Mouse (Mus musculus): ENCODE data around the gene Gfra1.

DNA sequence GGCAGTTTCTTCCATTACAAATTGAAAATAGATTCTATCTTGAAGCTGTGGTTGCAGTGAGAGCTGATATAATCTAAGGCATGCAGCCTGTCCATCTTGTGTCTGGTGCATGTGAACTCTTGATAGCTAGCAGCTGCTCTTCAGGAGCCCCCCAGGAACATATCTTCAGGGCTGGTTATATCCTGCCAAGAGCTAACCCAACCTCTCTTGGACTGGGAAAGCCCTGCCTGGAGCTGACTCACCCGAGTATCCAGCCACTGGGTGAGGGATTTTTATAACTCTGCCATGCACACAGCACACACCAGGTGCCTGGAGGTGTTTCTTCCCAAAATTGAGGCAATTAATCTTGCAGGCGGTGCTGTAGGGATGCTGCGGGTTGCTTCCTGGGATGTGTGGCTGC is 228.8 kb downstream of the Gfra1 start:
- no peak for TF ChIP-seq MAFK (IDR thresholded peaks at IDR 0.05; ENCODE audit: insufficient read depth, low read depth, low read length)
- TF ChIP-seq HCFC1 (IDR thresholded peaks at IDR 0.05; ENCODE audit: borderline replicate concordance, insufficient read depth, low read length) = no peak
